Mouse (Mus musculus) c-Kit-positive CD71-negative TER-119-negative erythroid progenitor cells, embryonic 14.5 days (primary cell): ENCODE data around the gene 6430571L13Rik.
A peak's percentile ranks its signal among the peaks of the same experiment; 100 is the strongest.

Experiments
- DNase-seq: peaks from one replicate; pipeline ENCODE4 v3.0.0-alpha.2; 2013; ENCODE audit warnings: low read depth

The 6430571L13Rik gene

DNA sequence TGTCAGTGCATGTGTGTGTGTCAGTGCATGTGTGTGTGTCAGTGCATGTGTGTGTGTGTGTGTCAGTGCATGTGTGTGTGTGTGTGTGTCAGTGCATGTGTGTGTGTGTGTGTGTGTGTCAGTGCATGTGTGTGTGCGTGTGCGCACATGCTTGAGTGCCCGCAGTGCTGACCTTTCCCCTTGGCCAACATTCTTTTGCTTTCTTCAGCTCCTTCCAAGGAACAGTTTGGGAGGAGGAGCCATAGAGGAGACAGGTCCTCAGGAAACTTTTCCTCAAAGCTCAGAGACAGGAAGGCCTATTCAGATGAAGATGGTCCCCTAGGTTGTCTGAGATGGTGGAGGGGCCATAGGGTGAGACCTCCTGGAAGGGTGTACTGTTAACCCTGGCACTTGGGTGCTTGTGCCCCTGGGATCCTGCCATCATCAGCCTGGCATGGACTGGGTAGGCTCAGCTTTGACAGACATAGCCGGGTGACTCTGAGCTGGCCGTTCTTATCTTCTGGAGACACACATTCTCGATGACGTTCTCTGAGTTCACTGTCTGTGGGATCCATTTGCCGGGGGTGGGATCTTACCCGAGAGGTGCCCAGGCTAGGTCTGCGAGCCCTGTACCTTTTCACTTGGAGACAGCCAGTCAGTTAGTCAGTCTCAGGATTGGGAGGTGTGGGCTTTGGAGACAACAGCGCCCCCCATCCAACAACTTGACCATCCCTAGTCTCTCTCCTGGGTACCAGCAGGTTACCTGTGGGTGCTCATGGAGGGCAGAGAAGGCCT, 33.1 kb upstream of the 6430571L13Rik start:
- no peak for DNase-seq

DNA sequence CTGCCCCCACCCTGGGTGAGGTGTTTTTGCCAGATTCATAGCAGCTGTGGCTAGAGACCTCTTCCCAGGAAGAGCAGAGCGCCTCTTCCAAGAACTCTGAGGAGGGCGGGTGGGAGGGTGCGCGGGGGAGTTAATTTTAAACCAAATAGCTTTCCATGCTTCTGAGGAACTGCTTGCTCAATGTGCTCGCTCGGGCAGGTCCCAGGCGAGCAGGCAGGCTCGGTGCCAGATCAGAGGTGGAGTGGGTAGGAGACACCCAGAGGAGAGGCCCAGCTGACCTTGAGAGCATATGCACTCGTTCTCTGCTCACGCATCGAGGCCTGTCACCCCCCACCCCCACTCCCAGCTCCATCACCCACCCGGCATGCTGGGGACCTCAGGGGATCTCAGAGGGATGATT, 32.5 kb upstream of the 6430571L13Rik start:
- DNase-seq: no peak

DNA sequence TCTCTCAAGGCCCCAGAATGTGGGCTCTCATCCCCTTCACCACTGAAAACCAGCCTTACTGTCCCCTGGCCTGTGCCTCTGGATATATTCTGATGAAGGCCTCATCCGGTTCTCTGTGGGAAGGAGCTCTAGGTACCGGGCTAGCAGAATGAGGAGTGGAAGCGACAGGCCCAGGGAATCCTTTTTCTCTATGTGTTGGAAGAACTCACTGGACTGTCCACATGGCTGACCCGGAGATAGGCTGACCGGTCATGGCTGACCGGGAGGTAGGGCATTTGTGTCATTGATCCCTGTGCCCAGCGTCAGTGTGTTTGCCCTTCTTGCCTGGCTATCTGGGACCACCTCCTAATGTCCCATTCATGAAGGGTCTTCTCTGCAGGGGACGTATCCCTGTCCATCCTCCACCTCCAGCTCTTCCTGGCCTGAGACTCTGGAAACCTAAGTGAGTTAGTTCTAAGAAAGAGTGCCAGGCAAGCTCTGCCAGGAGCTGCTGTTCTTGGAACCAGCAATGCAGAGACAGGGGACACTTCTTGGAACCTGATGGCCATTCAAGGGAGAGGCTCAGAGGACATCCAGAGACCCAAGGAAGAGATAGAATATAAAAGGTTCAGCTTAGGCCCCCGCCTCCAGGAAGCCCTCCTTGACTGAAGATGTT, 31.9 kb upstream of the 6430571L13Rik start:
- no peak for DNase-seq

DNA sequence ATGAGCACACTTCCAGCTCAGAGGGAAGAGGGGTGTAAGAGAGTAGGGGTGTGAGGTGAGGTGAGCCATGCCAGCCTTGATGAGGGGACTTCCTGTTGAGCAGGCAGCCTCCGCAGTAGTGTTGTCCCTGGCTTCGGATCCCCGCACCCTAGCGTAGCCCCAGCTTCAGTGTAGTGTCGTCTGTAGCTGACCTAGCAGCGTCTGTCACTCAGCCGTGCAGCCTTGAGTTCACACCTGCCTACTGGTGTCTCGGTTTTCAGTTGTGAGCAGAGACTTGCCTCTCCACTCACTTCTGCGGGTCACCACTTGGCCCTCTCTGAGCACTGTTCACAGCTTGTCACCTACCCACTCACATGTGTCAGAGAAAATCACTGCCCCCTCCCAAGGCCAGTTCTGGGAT, 31.2 kb upstream of the 6430571L13Rik start:
- DNase-seq: no peak

DNA sequence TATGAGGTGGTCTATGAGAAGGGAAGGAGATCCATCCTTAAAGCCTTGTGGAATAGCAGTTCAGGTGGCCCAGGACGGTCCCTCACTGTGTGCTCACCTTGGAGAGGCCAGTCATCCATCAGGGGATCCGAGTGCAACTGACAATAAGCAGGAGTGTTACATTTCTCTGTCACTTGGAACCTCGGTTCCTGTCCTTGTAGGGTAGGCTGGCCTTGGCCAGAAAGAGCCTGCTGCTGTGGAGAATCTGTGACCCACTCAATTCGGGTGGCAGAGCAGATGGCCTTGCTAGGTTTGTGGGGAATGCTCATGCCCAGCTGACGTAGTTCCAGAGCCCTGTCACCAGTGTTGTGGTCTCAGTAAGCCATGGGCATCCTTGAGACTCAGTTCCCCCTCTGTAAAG, 30.8 kb upstream of the 6430571L13Rik start:
- no peak for DNase-seq

DNA sequence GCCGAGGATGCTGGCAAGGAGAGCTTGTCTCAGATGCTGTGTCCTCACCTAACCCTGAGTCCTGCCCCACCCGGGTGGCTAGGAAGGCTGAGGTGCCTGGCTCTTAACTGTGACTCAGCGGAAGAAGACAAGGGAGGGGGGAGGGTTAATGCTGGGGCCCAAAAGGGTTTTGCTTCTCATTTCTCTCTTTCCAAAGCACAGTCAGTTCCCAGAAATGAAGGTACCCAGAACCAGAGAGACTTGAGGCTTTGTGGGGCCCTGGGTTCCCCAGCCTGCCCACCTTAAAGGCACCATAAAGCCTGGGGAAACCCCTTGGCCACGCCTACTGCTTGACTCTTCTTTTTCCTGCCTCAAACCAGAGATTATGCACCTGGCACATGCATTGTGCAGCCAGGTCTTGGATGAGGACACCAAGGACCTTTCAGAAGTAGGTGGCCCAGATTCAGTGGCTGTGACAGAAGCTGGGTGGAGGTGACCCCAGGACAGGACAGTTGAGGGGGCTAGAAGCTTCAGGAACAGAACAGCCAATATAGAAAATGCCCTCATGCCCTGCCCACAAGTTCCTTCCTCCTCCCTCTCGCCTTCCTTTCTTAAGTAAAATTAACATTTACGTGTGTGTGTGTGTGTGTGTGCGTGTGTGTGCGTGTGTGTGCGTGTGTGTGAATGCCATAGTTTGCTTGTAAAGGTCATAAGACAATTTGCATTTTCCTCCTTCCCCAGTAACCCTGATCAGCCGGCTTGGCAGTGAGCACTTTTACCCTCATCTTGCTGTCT, 27.4 kb upstream of the 6430571L13Rik start:
- peak; percentile 79 for DNase-seq

DNA sequence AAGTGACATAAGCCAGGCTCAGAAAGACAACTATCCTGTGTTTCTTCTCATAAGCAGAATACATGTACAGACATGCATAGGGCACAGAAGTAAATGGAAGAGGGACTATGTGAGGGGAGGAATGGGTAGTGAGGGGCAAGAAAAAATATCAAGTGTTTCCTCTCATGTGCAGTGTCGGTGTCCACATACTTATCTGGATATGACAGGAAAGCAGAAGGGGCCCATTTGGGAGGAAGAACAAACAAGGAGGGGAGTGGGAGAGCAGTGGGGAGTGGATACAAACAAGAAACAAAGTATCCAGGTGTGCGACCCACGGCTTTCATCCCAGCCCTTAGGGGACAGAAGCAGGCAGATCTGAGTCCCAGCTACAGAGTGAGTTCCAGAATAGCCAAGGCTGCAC, 26.5 kb upstream of the 6430571L13Rik start:
- no peak for DNase-seq

DNA sequence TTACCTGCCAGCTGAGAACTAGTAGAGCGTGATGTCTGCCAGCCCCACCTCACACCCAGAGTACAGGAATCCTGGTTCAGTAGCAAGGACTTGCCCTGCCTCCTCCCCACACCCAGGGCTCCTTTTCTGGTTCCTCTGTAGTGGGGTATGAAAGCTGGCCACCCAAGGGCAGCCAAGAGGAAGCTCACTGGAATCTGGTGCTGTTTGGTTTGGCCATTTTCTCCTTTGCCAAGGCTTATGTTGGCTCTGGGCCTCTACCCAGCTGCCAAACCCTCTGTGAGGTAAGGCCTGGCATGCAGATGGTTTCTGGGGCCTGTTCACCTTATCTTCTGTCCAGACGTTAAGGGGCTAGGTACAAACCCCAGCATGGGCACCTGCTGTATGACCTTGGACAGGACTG, 24.6 kb upstream of the 6430571L13Rik start:
- DNase-seq: no peak

DNA sequence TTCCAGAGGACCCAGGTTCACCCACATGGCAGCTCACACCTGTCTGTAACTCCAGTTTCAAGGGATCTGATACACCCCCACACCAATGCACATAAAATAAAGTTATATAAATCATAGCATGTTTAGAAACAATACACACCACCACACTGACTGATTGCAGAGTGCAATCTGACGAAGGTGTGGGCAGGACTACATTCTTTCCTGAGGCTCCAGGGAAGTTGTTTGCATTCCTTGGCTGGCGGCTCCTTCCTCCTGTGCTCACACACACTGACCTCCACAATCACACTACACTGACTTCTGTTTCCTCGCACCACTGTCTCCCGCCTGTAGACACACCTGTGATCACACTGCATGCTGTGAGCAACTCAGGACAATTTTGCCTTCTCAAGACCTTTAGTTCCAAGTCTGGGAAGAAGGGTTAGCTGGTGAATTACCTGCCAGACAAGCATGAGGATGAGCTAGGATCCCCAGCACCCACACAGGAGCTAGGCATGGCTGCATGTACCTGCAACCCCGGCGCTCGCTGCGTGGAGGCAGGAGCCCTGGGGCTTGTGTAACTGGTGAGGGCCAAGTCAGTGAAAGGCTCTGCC, 17.8 kb upstream of the 6430571L13Rik start:
- DNase-seq: no peak

DNA sequence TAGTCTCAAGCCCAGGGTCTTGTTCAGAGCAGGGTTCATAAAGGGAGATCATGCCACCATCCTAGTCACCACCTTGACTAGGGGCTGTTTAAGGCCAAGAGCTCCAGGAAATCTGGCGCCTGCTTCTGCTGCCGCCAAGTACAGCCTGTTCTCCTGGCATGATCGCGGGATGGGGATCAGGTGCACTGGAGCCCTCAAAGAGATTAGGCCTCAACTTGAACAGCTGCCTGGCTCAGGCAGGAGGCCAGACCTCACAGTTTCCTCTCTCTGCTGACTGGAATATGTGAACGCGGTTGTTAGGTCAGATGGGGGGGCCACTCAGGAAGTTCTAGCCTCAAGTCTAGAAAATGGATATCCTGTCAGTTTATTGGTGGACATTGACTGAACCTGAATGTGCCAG, 16.8 kb upstream of the 6430571L13Rik start:
- DNase-seq: no peak

DNA sequence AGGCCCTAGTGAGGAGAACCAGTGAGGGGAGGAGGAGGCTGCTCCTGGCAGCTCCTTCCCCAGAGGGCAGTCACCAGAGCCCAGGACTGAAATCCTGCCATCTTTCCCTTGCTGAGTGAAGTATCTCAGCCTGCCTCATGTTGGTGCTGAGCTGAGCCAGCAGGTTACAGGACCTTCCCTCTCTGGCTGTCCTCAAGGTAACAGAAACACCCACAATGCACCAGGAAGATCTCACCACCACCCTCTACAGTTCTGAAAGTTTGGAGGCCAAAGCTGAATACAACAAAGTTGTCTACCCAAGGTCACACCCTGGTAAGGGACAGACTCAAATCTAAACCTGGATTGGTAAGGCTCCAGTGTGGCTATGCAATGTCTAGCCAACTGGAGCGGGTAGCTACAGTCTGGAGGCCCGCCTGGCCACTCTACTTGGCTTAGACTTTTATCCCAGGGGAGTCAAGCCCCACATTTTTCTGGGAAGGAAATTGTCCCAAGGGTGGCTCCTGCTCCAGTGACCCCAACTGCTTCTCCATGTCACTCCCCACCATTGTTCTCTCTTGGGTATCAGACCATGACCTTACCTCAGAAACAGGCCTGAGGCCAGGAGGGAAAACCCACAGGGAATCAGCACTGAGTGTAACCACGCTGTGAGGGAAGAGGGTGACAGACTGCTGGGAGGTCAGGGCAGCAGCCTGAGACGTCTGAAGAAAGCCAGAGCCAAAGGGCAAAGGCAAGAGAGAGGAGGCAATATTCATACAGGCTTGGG, 15.4 kb upstream of the 6430571L13Rik start:
- no peak for DNase-seq

DNA sequence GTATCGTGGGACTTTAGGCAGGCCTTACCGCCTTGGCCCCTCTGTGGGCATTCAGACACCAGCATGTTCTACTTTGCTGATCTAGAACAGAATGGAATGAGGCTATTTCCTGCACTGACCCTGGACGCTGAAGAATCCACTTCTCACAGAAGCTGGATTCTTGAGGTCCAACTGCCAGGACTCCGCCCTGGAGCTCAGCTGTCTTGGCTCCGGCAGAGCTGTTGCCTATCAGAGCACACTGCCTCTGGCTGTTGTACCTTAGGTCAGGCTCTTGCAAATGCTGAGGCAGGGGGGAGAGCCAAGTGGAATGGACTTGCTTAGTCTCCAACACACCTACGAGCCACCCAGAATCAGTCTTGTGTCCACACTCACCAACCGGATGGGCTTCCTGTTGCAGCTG, 14.5 kb upstream of the 6430571L13Rik start:
- no peak for DNase-seq

DNA sequence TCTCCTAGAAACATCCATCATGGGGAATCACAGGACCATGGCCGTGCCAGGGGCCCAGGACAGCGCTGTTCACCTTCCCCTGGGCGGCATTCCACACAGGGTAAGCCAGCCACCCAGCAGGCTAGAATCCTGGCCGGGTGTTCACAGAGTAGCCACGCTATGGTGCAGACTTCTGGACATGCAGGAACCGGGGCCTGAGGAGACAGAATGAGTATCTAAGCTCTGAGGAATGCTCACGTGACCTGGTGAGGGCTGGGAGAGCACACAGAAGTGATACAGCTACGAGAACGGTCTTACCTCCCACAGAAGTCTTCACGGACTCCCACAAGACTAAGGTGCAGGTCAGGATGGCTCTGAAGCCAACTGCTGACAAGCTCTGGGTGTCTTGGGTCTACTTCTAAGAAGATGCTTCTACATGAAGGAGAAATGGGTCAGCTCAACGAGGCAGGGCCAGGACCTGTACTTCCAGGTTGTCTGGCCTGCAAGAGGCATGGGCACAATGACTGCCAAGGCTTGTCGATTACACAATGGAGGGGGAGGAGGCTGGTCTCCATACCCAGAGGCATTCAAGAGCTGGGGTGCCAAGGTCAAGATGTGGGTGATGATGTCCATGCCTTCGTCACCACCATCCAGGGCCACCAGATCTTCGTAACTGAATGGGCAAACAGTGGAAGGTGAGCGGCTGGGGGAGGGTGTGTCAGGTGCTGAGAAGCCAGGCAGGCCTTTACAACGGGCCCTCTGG, 12.4 kb upstream of the 6430571L13Rik start:
- no peak for DNase-seq

DNA sequence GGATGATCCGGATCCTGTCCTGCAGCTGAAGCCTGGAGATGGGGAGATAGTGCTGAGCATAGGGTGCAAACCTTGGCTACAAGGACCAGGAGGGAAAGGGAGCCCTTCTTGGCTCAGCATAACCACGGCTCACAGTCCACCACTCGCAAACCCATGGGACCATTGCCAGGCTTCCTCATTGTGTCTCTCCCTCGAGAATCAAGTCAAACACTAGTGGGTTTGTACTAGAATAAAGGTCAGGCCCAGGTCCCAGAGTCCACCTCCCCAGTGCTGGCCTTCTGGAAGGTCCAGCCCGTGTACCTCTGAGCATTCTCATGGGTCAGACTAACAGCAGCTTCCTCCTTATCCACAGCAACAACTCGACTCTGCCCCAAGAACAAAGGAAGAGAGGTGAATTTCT, 9.6 kb upstream of the 6430571L13Rik start:
- DNase-seq: no peak

DNA sequence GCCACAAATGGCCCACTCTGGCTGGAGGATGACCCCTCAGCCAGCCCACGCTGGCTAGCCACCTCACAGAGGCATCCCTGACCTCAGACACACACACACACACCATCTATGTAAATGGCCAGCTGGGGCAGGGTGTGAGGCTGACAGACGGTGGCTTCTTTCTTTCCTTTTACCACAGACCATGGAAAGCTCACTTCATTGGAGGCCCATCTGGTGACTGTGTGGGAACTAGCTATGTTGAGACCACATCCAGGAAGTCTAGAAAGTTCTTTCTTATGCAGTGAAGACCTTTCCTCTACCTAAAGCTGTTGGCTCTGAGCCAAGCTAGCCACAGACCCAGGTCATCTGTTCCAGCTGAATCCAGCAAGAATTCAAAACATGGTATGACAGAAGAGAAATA, 6.7 kb upstream of the 6430571L13Rik start:
- no peak for DNase-seq

DNA sequence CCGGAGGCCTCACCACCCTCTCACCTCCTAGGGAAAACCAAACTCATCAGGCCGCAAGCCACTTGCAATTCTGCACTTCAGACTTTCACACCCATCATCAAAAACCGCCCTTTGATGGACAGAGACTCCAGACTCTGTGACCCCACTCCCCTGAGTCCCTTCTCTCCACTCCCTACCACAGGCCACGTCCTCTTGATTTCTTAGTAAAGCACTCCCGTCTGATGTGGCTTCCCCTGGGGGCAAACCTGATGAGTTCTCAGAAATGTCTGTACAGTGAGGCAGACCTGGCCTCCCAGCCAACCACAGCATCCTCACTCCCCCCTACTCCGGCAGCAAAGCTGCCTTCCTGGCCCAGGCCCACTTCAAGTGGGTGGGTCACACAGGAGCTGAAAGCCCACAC, 6.0 kb upstream of the 6430571L13Rik start:
- no peak for DNase-seq

DNA sequence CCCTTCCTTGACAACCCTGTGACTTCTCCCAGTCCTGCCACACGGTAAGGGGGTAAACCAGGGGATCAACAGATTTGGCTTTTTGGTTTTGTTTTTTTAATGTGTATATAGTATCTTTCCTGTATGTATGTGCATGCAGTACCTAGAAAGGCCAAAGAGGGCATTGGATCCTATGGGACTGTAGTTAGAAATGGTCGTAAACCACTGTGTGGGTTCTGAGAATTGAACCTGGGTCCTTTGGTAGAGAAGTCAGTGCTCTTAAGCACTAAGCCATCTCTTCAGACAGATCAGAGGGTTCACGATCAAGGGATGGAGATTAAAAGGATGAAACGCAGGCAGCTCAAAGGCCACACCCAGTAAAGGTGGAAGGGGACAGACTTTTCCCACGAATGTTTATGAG, 5.4 kb upstream of the 6430571L13Rik start:
- no peak for DNase-seq

DNA sequence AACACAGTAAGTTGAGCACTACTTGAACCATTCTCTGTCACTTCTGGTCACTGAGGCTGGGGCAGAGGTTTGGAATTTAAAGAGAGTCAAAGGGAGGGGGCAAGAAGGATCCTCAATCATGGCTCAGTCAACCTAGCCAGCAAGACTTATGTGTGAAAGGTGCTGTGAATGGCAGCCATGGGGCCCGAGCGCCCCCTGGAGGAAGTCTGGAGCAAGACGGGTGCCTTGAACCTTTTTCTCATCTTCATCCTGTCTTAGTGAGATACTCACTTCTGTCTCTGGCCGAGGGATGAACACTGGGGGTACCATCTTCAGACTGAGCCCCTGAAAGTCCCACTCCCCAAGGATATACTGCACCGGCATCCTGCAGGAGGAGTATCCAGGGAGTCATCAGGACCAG, 4.5 kb upstream of the 6430571L13Rik start:
- DNase-seq: peak; percentile 55

DNA sequence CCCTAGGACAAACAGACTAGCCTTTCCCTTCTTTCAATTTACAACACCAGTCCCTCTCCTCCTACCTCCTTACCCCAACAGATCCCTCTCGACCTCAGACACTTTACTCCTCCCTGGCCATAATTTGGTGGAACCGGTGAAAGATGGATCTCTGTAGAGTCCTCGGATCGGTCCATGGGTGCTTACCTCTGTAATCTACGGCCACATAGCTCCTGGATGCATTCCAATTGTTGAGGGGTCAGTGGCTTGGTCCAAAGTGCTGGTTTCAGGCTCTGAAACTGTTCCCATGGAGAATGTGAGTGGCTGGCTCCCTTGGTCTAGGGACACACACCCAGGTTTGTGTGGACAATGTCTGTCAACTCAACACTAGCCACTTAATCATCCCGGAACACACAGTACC, 4.0 kb upstream of the 6430571L13Rik start:
- DNase-seq: no peak

DNA sequence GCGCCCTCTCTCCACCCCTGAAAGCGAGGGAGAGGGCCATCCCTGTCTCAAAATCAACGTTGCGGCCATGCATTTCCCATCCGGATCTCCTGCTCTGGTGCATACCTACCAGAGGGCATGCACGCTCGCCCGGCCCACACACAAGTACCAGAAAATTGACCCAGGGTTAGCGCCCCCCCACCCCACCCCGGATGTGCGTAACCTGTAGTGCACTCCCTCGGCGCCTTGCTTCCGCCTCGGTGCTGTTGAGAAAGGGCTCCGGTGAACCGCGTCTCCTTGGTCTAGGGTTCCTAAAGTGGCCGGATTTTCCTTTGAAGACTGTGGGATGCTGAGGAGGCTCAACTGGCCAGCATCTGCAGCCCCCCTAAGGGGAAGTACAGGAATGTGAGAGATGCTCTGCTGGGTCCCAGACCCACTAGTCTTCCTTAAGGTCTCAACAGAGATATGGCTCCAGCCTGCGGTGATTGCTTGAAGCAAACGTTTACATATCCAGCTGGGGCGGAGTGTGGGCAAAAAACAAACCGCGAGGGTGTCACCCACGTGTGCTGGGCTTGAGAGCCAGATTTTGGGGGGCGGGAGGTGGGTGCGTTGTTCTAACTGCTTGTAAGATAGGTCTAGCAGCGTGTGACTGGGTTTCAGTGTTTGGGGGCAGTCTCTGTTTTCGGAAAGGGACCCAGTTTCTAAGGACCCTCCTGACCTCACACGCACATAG, 2.1 kb upstream of the 6430571L13Rik start, which contains the start of gene Hemk1:
TSS of gene Hemk1 (minus strand) at position 179 of the 712 bp plus-strand sequence.
- DNase-seq: peak; percentile 73
